Mouse (Mus musculus) intestine, postnatal 0 days (tissue): Measurements from ENCODE around the gene Gm26897. TPM values are rescaled to one million over a fixed set of nuclear protein-coding genes. Genes with fewer than 3 reads are reported as not detected.

ENCODE experiments used
- ATAC-seq: fragments of 200-750 bp; cut with Nextera tagmentation; 2 replicates; pipeline ENCODE4 v1.8.0; 2017; ENCODE audit warnings: mild to moderate bottlenecking, moderate TSS enrichment, moderate library complexity
- H3K27ac ChIP-seq: fragments of 300-500 bp; sonication (generic); 2 replicates; pipeline ENCODE4 v1.5.1; 2014; ENCODE audit warnings: mild to moderate bottlenecking, low read depth, low read length, moderate library complexity
- H3K27me3 ChIP-seq: fragments of 300-500 bp; sonication (generic); replicated peaks from 2 replicates; pipeline ENCODE4 v1.6.1; 2014; ENCODE audit warnings: low read length, mixed read lengths; ENCODE audit not compliant: control insufficient read depth, insufficient read depth
- H3K36me3 ChIP-seq: fragments of 300-500 bp; sonication (generic); 2 replicates; pipeline ENCODE4 v1.6.1; 2014; ENCODE audit warnings: mild to moderate bottlenecking, moderate library complexity; ENCODE audit not compliant: control insufficient read depth, insufficient read depth
- H3K4me1 ChIP-seq: fragments of 300-500 bp; sonication (generic); replicated peaks from 2 replicates; pipeline ENCODE4 v1.6.1; 2014; ENCODE audit warnings: antibody characterized with exemption, low read length, mixed read lengths; ENCODE audit not compliant: control insufficient read depth, insufficient read depth
- H3K4me2 ChIP-seq: fragments of 300-500 bp; sonication (generic); replicated peaks from 2 replicates; pipeline ENCODE4 v1.6.1; 2014; ENCODE audit warnings: low read depth, mild to moderate bottlenecking, moderate library complexity
- H3K4me3 ChIP-seq: fragments of 300-500 bp; sonication (generic); 2 replicates; pipeline ENCODE4 v1.5.1; 2014; ENCODE audit warnings: low read depth, low read length
- H3K9ac ChIP-seq: fragments of 300-500 bp; sonication (generic); 2 replicates; pipeline ENCODE4 v1.6.1; 2014; ENCODE audit warnings: mild to moderate bottlenecking, low read depth, low read length
- H3K9me3 ChIP-seq: fragments of 300-500 bp; sonication (generic); 2 replicates; pipeline ENCODE4 v1.6.1; 2016; ENCODE audit warnings: mixed run types; ENCODE audit not compliant: control insufficient read depth
- CTCF ChIP-seq: sonication (generic); IDR thresholded peaks from 2 replicates; pipeline ENCODE4 v1.5.1; 2016; ENCODE audit warnings: low read depth, mild to moderate bottlenecking, control low read depth, antibody characterized with exemption, moderate library complexity
- WGBS: fragments of 180-500 bp; shearing (Covaris S2); extraction: QIAGEN DNeasy Blood & Tissue Kit; methylation state at CpG from one replicate; pipeline ENCODE4 v1.1.7; 2014; 5-methylcytosine and 5-hydroxymethylcytosine counted together
- polyA plus RNA-seq: library from polyadenylated mRNA; unstranded; fragments of >200 nt; fragmentation: Nextera tagmentation; extraction: Ambion mirVana; gene quantifications from 2 replicates; pipeline ENCODE4 v1.2.1, GENCODE M21; 2015

Gene Gm26897
- not detected in 2 replicates for polyA plus RNA-seq

- TF ChIP-seq CTCF: no peak
- Histone ChIP-seq H3K9me3 (no peaks in the 10 kb centered on the region), H3K4me3 (no peak within 1 kb of the TSS), H3K27me3 (no peaks in the 10 kb centered on the region), H3K27ac (no peak within 1 kb of the TSS), H3K4me2 (no peak within 1 kb of the TSS), H3K4me1 (no peaks in the 10 kb centered on the region), H3K9ac (no peak within 1 kb of the TSS), H3K36me3 (no peaks in the 10 kb centered on the region)
- WGBS: 88% methylated on average over 12 of the region's 12 CpGs
- ATAC-seq: no peak
Observed at GRCm38 (mm10) chr5:111733851-111734250, at the start of gene Gm26897. Gene Gm26897, plus strand, starts transcription at chr5:111733924.

GRCm38 (mm10) chr5:111687370-111687769 is 46.4 kb upstream of the Gm26897 start:
- WGBS: 67% methylated on average over 5 of the region's 5 CpGs
- Histone ChIP-seq H3K4me1 (no peaks in the 10 kb centered on the region), H3K27me3 (no peaks in the 10 kb centered on the region), H3K4me3 (no peak overlapping the region), H3K9me3 (no peaks in the 10 kb centered on the region), H3K9ac (no peak overlapping the region), H3K4me2 (no peak overlapping the region), H3K27ac (no peak overlapping the region), H3K36me3 (no peaks in the 10 kb centered on the region)
- no peak for TF ChIP-seq CTCF
- no peak for ATAC-seq

GRCm38 (mm10) chr5:111688584-111688983 is 45.1 kb upstream of the Gm26897 start:
- Histone ChIP-seq H3K36me3 (no peaks in the 10 kb centered on the region), H3K27ac (no peak overlapping the region), H3K4me3 (no peak overlapping the region), H3K27me3 (no peaks in the 10 kb centered on the region), H3K4me2 (no peak overlapping the region), H3K9ac (no peak overlapping the region), H3K9me3 (no peaks in the 10 kb centered on the region), H3K4me1 (no peaks in the 10 kb centered on the region)
- WGBS: 67% methylated on average over 10 of the region's 10 CpGs
- ATAC-seq: no peak
- no peak for TF ChIP-seq CTCF

- no peak overlapping the region for H3K4me2 ChIP-seq
- no peak for TF ChIP-seq CTCF
- 83% methylated on average over 7 of the region's 7 CpGs for WGBS
- no peak overlapping the region for H3K9ac ChIP-seq
- H3K36me3 ChIP-seq: no peaks in the 10 kb centered on the region
- ATAC-seq: no peak
- no peak overlapping the region for H3K27ac ChIP-seq
- no peaks in the 10 kb centered on the region for H3K4me1 ChIP-seq
- H3K27me3 ChIP-seq: no peaks in the 10 kb centered on the region
- H3K9me3 ChIP-seq: no peaks in the 10 kb centered on the region
- no peak overlapping the region for H3K4me3 ChIP-seq
Observed at GRCm38 (mm10) chr5:111697996-111698395, 35.7 kb upstream of the Gm26897 start.

- no peak for TF ChIP-seq CTCF
- 81% methylated on average over 23 of the region's 23 CpGs for WGBS
- H3K4me1 ChIP-seq: no peaks in the 10 kb centered on the region
- ATAC-seq: no peak
- H3K9ac ChIP-seq: no peak overlapping the region
- H3K27ac ChIP-seq: no peak overlapping the region
- no peaks in the 10 kb centered on the region for H3K36me3 ChIP-seq
- H3K4me3 ChIP-seq: no peak overlapping the region
- no peak overlapping the region for H3K4me2 ChIP-seq
- H3K9me3 ChIP-seq: no peaks in the 10 kb centered on the region
- no peaks in the 10 kb centered on the region for H3K27me3 ChIP-seq
Observed at GRCm38 (mm10) chr5:111699711-111700303, 33.9 kb upstream of the Gm26897 start.

GRCm38 (mm10) chr5:111701634-111702329 is 31.9 kb upstream of the Gm26897 start:
- H3K9me3 ChIP-seq: no peaks in the 10 kb centered on the region
- H3K27me3 ChIP-seq: no peaks in the 10 kb centered on the region
- peak overlapping the region; percentile 20 for H3K4me3 ChIP-seq
- H3K4me1 ChIP-seq: no peaks in the 10 kb centered on the region
- no peak overlapping the region for H3K9ac ChIP-seq
- peak overlapping the region; percentile 55 for H3K4me2 ChIP-seq
- no peak for ATAC-seq
- WGBS: 7% methylated on average over 26 of the region's 31 CpGs
- TF ChIP-seq CTCF: no peak
- no peaks in the 10 kb centered on the region for H3K36me3 ChIP-seq
- H3K27ac ChIP-seq: no peak overlapping the region
